Mouse (Mus musculus) heart, embryonic 10.5 days (tissue): Measurements from ENCODE around the gene Stk38l. TPM values are rescaled to one million over a fixed set of nuclear protein-coding genes. Genes with fewer than 3 reads are reported as not detected.
"Not testable (repeated sequence)": the region's sequence is repeated elsewhere in the genome, so short reads cannot be mapped to it uniquely, and the experiment has no call there.

Experiments
- DNase-seq: peaks from one replicate; pipeline ENCODE4 v3.0.0-alpha.2; 2017; ENCODE audit warnings: low spot score
- H3K27ac ChIP-seq: fragments of 300-500 bp; sonication (generic); 2 replicates; pipeline ENCODE4 v1.5.1; 2016; ENCODE audit warnings: mild to moderate bottlenecking
- H3K27me3 ChIP-seq: fragments of 300-500 bp; sonication (generic); 2 replicates; pipeline ENCODE4 v1.6.1; 2016; ENCODE audit warnings: mild to moderate bottlenecking; ENCODE audit not compliant: poor library complexity, insufficient read depth, severe bottlenecking
- H3K36me3 ChIP-seq: fragments of 300-500 bp; sonication (generic); 2 replicates; pipeline ENCODE4 v1.6.1; 2016; ENCODE audit warnings: mild to moderate bottlenecking, moderate library complexity
- H3K4me1 ChIP-seq: fragments of 300-500 bp; sonication (generic); 2 replicates; pipeline ENCODE4 v1.6.1; 2016; ENCODE audit warnings: mild to moderate bottlenecking
- H3K4me3 ChIP-seq: fragments of 300-500 bp; sonication (generic); 2 replicates; pipeline ENCODE4 v1.5.1; 2016; ENCODE audit warnings: mild to moderate bottlenecking, moderate library complexity
- H3K9me3 ChIP-seq: fragments of 300-500 bp; sonication (generic); 2 replicates; pipeline ENCODE4 v1.6.1; 2016; ENCODE audit warnings: mild to moderate bottlenecking, moderate library complexity
- WGBS: fragments of 180-500 bp; shearing (Covaris S2); methylation state at CpG from one replicate; pipeline ENCODE4 v1.1.7; 2016; 5-methylcytosine and 5-hydroxymethylcytosine counted together
- polyA plus RNA-seq: library from polyadenylated mRNA; unstranded; fragments of >200 nt; fragmentation: Nextera tagmentation; extraction: Ambion mirVana; gene quantifications from 2 replicates; pipeline ENCODE4 v1.2.1, GENCODE M21; 2016

The Stk38l gene
- polyA plus RNA-seq, 1 experiment from 2014 or later: 31.7 TPM

GRCm38 (mm10) chr6:146760736-146761135 is 35.9 kb downstream of the Stk38l start:
- H3K4me3 ChIP-seq: no peak overlapping the region
- peaks cover 16% of the 10 kb centered on the region for H3K4me1 ChIP-seq
- H3K27me3 ChIP-seq: no peaks in the 10 kb centered on the region
- WGBS: 64% methylated on average over 4 of the region's 4 CpGs
- peaks cover 14% of the 10 kb centered on the region for H3K36me3 ChIP-seq
- H3K27ac ChIP-seq: no peak overlapping the region
- H3K9me3 ChIP-seq: no peaks in the 10 kb centered on the region
- DNase-seq: no peak

GRCm38 (mm10) chr6:146762264-146762898 is 37.6 kb downstream of the Stk38l start:
- Histone ChIP-seq H3K4me1 (peaks cover 4% of the 10 kb centered on the region; the same call in 1 of the 2 replicates), H3K27ac (no peak overlapping the region), H3K27me3 (no peaks in the 10 kb centered on the region), H3K9me3 (no peaks in the 10 kb centered on the region), H3K36me3 (peaks cover 28% of the 10 kb centered on the region), H3K4me3 (no peak overlapping the region)
- 57% methylated on average over 5 of the region's 5 CpGs for WGBS
- DNase-seq: no peak

- WGBS: 44% methylated on average over 2 of the region's 2 CpGs
- Histone ChIP-seq H3K27ac (no peak overlapping the region), H3K4me3 (no peak overlapping the region), H3K4me1 (peaks cover 6% of the 10 kb centered on the region; the same call in 1 of the 2 replicates), H3K9me3 (no peaks in the 10 kb centered on the region), H3K36me3 (peaks cover 45% of the 10 kb centered on the region), H3K27me3 (no peaks in the 10 kb centered on the region)
- no peak for DNase-seq
Observed at GRCm38 (mm10) chr6:146764593-146764992, 39.8 kb downstream of the Stk38l start.

GRCm38 (mm10) chr6:146765270-146765669 is 40.5 kb downstream of the Stk38l start:
- Histone ChIP-seq H3K4me1 (peaks cover 10% of the 10 kb centered on the region; the same call in 1 of the 2 replicates), H3K9me3 (no peaks in the 10 kb centered on the region), H3K27ac (no peak overlapping the region), H3K4me3 (no peak overlapping the region), H3K36me3 (peaks cover 49% of the 10 kb centered on the region), H3K27me3 (no peaks in the 10 kb centered on the region)
- no peak for DNase-seq
- 78% methylated on average over 4 of the region's 4 CpGs for WGBS

GRCm38 (mm10) chr6:146768813-146769404 is 44.1 kb downstream of the Stk38l start:
- no peaks in the 10 kb centered on the region for H3K9me3 ChIP-seq
- WGBS: 85% methylated on average over 10 of the region's 10 CpGs
- no peak overlapping the region for H3K4me3 ChIP-seq
- no peak overlapping the region for H3K27ac ChIP-seq
- no peak for DNase-seq
- H3K4me1 ChIP-seq: 0 out of 2 replicates have a peak, but pooled peaks cover 5% of the 10 kb centered on the region
- no peaks in the 10 kb centered on the region for H3K27me3 ChIP-seq
- peaks cover 73% of the 10 kb centered on the region for H3K36me3 ChIP-seq

GRCm38 (mm10) chr6:146770005-146770745 is 45.4 kb downstream of the Stk38l start:
- H3K9me3 ChIP-seq: no peaks in the 10 kb centered on the region
- H3K27me3 ChIP-seq: no peaks in the 10 kb centered on the region
- no peak for DNase-seq
- 0 out of 2 replicates have a peak, but pooled peaks cover 5% of the 10 kb centered on the region for H3K4me1 ChIP-seq
- H3K27ac ChIP-seq: peak overlapping the region; percentile 29; the same call in 1 of the 2 replicates
- peaks cover 86% of the 10 kb centered on the region for H3K36me3 ChIP-seq
- WGBS: 57% methylated on average over 6 of the region's 6 CpGs
- no peak overlapping the region for H3K4me3 ChIP-seq

- no peak for DNase-seq
- H3K4me3 ChIP-seq: no peak overlapping the region
- no peaks in the 10 kb centered on the region for H3K27me3 ChIP-seq
- no peaks in the 10 kb centered on the region for H3K9me3 ChIP-seq
- H3K4me1 ChIP-seq: 0 out of 2 replicates have a peak, but pooled peaks cover 5% of the 10 kb centered on the region
- 86% methylated on average over 5 of the region's 5 CpGs for whole genome bisulfite sequencing
- peaks cover 91% of the 10 kb centered on the region for H3K36me3 ChIP-seq
- H3K27ac ChIP-seq: no peak overlapping the region
Observed at GRCm38 (mm10) chr6:146770808-146771207, 46.0 kb downstream of the Stk38l start.

- peaks cover 50% of the 10 kb centered on the region for H3K36me3 ChIP-seq
- not testable (repeated sequence) for DNase-seq, H3K27ac ChIP-seq, H3K4me3 ChIP-seq, H3K27me3 ChIP-seq, H3K9me3 ChIP-seq
- WGBS: 67% methylated on average over 8 of the region's 8 CpGs
- peaks cover 13% of the 10 kb centered on the region for H3K4me1 ChIP-seq
Observed at GRCm38 (mm10) chr6:146775864-146776263, 51.1 kb downstream of the Stk38l start.

- DNase-seq: no peak
- no peak overlapping the region for H3K27ac ChIP-seq
- no peaks in the 10 kb centered on the region for H3K27me3 ChIP-seq
- H3K4me1 ChIP-seq: peaks cover 13% of the 10 kb centered on the region
- peaks cover 40% of the 10 kb centered on the region for H3K36me3 ChIP-seq
- H3K9me3 ChIP-seq: no peaks in the 10 kb centered on the region
- H3K4me3 ChIP-seq: no peak overlapping the region
- 34% methylated on average over 2 of the region's 2 CpGs for WGBS
Observed at GRCm38 (mm10) chr6:146776610-146777389, 52.0 kb downstream of the Stk38l start.

GRCm38 (mm10) chr6:146778055-146778454 is 53.3 kb downstream of the Stk38l start:
- H3K4me3 ChIP-seq: no peak overlapping the region
- peaks cover 13% of the 10 kb centered on the region for H3K4me1 ChIP-seq
- H3K27ac ChIP-seq: no peak overlapping the region
- peaks cover 31% of the 10 kb centered on the region for H3K36me3 ChIP-seq
- whole genome bisulfite sequencing: 88% methylated on average over 3 of the region's 3 CpGs
- DNase-seq: no peak
- no peaks in the 10 kb centered on the region for H3K27me3 ChIP-seq
- H3K9me3 ChIP-seq: no peaks in the 10 kb centered on the region

- no peak for DNase-seq
- no peak overlapping the region for H3K27ac ChIP-seq
- H3K36me3 ChIP-seq: peaks cover 7% of the 10 kb centered on the region
- H3K9me3 ChIP-seq: no peaks in the 10 kb centered on the region
- 84% methylated on average over 3 of the region's 3 CpGs for WGBS
- no peak overlapping the region for H3K4me3 ChIP-seq
- peaks cover 9% of the 10 kb centered on the region for H3K4me1 ChIP-seq
- no peaks in the 10 kb centered on the region for H3K27me3 ChIP-seq
Observed at GRCm38 (mm10) chr6:146781566-146781965, 56.8 kb downstream of the Stk38l start.

- DNase-seq: no peak
- Histone ChIP-seq H3K4me3 (no peak overlapping the region), H3K36me3 (no peaks in the 10 kb centered on the region), H3K9me3 (no peaks in the 10 kb centered on the region), H3K27ac (no peak overlapping the region), H3K4me1 (peaks cover 16% of the 10 kb centered on the region; the same call in 1 of the 2 replicates), H3K27me3 (peaks cover 8% of the 10 kb centered on the region; the same call in 1 of the 2 replicates)
- 53% methylated on average over 3 of the region's 3 CpGs for WGBS
Observed at GRCm38 (mm10) chr6:146793527-146793926, 68.7 kb downstream of the Stk38l start.
